Mouse (Mus musculus) kidney, adult 2 months (tissue): Measurements from ENCODE around the gene Bcl9l. TPM values are rescaled to one million over a fixed set of nuclear protein-coding genes. Genes with fewer than 3 reads are reported as not detected.

ENCODE experiments used
- DNase-seq: peaks from one replicate; pipeline ENCODE4 v3.0.0; 2021
- H3K27ac ChIP-seq: fragments of 200-500 bp; 2 replicates; pipeline ENCODE4 v1.5.1; 2012; ENCODE audit warnings: low read depth, low read length, control low read depth, inconsistent platforms; ENCODE audit not compliant: insufficient read depth
- H3K27me3 ChIP-seq: fragments of 200-500 bp; replicated peaks from 2 replicates; pipeline ENCODE4 v1.6.1; 2012; ENCODE audit warnings: mild to moderate bottlenecking, moderate library complexity, low read length, inconsistent platforms; ENCODE audit not compliant: control insufficient read depth, insufficient read depth
- H3K36me3 ChIP-seq: fragments of 200-500 bp; 2 replicates; pipeline ENCODE4 v1.6.1; 2012; ENCODE audit warnings: mild to moderate bottlenecking, moderate library complexity, low read length, inconsistent platforms; ENCODE audit not compliant: control insufficient read depth, insufficient read depth
- H3K4me1 ChIP-seq: fragments of 200-500 bp; 2 replicates; pipeline ENCODE4 v1.6.1; 2011; ENCODE audit warnings: low read length; ENCODE audit not compliant: control insufficient read depth, insufficient read depth
- H3K4me3 ChIP-seq: fragments of 200-500 bp; 2 replicates; pipeline ENCODE4 v1.5.1; 2011; ENCODE audit warnings: mild to moderate bottlenecking, low read depth, low read length, control low read depth; ENCODE audit not compliant: insufficient read depth
- CTCF ChIP-seq: fragments of 200-500 bp; conservative IDR thresholded peaks from 2 replicates; pipeline ENCODE4 v1.5.1; 2011; ENCODE audit warnings: low read depth, mild to moderate bottlenecking, control low read depth, low read length, moderate library complexity, mixed read lengths; ENCODE audit not compliant: insufficient read depth, insufficient read length
- POLR2A ChIP-seq: fragments of 200-500 bp; IDR thresholded peaks from one replicate; pipeline ENCODE4 v1.6.1; 2011; ENCODE audit warnings: low read depth, low read length, control low read depth
- WGBS: fragments of 180-500 bp; shearing (Covaris S2); methylation state at CpG from one replicate; pipeline ENCODE4 v1.1.7; 2018; 5-methylcytosine and 5-hydroxymethylcytosine counted together
- polyA plus RNA-seq: library from polyadenylated mRNA; depleted of rRNA; stranded (reverse); fragments of >200 nt; gene quantifications from 2 replicates; pipeline ENCODE4 v1.2.3, GENCODE M21; 2012

Gene Bcl9l
- polyA plus RNA-seq, 1 experiment = 23.1 TPM

DNA sequence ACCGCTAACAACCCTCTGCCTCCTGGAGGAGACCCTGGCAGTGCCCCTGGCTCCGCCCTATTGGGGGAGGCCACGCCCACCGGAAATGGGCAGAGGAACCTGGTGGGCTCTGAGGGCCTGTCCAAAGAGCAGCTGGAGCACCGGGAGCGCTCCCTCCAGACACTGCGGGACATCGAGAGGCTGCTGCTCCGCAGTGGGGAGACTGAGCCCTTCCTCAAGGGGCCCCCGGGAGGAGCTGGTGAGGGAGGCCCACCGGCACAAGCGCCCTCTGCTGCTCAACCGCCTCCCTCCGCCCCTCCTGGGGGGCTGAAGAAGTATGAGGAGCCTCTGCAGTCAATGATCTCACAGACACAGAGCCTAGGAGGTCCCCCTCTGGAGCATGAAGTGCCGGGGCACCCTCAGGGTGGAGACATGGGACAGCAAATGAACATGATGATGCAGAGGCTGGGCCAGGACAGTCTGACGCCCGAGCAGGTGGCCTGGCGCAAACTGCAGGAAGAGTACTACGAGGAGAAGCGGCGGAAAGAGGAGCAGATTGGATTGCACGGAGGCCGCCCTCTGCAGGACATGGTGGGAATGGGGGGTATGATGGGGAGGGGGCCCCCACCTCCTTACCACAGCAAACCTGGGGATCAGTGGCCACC lies 23.3 kb downstream of the Bcl9l start:
- TF ChIP-seq POLR2A = no peak
- TF ChIP-seq CTCF = no peak
- no peak overlapping the region for H3K27ac ChIP-seq
- WGBS = 67% methylated on average over 23 of the region's 23 CpGs
- no peak for DNase-seq
- no peaks in the 10 kb centered on the region; the same call in 1 of the 2 replicates for H3K36me3 ChIP-seq
- no peak overlapping the region for H3K4me3 ChIP-seq
- H3K4me1 ChIP-seq = peaks cover 8% of the 10 kb centered on the region; the same call in 1 of the 2 replicates
- no peaks in the 10 kb centered on the region for H3K27me3 ChIP-seq

DNA sequence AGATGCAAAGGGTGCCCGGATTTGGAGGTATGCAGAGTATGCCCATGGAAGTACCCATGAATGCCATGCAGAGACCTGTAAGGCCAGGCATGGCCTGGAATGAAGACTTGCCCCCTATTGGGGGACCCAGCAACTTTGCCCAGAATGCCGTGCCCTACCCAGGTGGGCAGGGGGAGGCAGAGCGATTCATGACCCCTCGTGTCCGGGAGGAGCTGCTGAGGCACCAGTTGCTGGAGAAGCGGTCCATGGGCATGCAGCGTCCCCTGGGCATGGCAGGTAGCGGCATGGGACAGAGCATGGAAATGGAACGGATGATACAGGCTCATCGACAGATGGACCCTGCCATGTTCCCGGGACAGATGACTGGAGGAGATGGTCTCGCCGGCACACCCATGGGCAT lies 23.9 kb downstream of the Bcl9l start:
- TF ChIP-seq POLR2A (no peak), CTCF (no peak)
- Histone ChIP-seq H3K4me3 (no peak overlapping the region), H3K4me1 (peaks cover 12% of the 10 kb centered on the region), H3K36me3 (no peaks in the 10 kb centered on the region; the same call in 1 of the 2 replicates), H3K27me3 (no peaks in the 10 kb centered on the region), H3K27ac (no peak overlapping the region)
- no peak for DNase-seq
- WGBS = 90% methylated on average over 13 of the region's 13 CpGs

DNA sequence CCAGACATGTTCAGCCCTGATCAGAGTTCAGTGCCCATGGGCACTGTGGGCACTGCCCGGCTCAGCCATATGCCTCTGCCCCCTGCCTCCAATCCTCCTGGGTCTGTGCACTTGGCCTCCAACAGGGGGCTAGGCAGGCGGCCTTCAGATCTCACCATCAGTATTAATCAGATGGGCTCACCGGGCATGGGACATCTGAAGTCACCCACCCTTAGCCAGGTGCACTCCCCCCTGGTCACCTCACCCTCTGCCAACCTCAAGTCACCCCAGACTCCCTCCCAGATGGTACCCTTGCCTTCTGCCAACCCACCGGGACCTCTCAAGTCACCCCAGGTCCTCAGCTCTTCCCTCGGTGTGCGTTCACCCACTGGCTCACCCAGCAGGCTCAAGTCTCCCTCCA lies 24.7 kb downstream of the Bcl9l start:
- 89% methylated on average over 6 of the region's 6 CpGs for WGBS
- TF ChIP-seq CTCF (no peak), POLR2A (no peak)
- Histone ChIP-seq H3K27me3 (no peaks in the 10 kb centered on the region), H3K27ac (no peak overlapping the region), H3K4me1 (peaks cover 14% of the 10 kb centered on the region), H3K4me3 (no peak overlapping the region), H3K36me3 (no peaks in the 10 kb centered on the region; the same call in 1 of the 2 replicates)
- no peak for DNase-seq

DNA sequence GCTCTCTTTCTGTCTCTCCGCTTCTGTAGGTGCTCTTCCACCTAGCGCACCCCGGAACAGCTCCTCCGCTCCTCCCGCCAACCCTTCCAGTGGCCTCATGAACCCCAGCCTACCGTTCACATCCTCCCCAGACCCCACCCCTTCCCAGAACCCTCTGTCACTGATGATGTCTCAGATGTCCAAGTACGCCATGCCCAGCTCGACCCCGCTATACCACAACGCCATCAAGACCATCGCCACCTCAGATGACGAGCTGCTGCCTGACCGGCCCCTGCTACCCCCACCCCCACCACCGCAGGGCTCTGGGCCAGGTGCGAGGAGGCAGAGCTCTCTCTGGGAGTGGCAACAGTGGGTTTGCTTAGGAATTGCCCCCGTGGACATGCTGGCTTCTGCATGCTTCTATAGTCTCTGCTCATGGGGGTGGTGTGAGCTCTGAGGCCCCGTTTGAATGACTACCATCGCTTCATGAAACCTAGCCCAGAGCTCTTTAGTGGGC lies 25.5 kb downstream of the Bcl9l start:
- DNase-seq = no peak
- Histone ChIP-seq H3K27ac (no peak overlapping the region), H3K4me1 (peaks cover 18% of the 10 kb centered on the region), H3K27me3 (no peaks in the 10 kb centered on the region), H3K4me3 (no peak overlapping the region), H3K36me3 (no peaks in the 10 kb centered on the region; the same call in 1 of the 2 replicates)
- WGBS = 77% methylated on average over 18 of the region's 18 CpGs
- no peak for TF ChIP-seq CTCF
- TF ChIP-seq POLR2A = no peak

DNA sequence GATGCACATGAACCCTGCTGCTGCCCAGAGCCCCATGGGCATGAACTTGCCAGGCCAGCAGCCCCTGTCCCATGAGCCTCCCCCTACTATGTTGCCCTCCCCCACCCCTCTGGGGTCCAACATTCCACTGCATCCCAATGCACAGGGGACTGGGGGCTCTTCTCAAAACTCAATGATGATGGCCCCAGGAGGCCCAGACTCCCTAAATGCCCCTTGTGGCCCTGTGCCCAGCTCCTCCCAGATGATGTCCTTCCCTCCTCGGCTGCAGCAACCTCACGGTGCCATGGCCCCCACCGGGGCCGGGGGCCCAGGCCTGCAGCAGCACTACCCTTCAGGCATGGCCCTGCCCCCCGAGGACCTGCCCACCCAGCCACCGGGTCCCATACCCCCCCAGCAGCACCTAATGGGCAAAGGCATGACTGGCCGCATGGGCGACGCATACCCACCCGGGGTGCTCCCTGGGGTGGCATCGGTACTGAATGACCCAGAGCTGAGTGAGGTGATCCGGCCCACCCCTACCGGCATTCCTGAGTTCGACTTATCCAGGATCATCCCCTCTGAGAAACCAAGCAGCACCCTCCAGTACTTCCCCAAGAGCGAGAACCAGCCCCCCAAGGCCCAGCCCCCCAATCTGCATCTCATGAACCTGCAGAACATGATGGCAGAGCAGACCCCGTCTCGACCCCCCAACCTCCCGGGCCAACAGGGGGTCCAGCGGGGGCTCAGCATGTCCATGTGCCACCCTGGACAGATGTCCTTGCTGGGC lies 26.3 kb downstream of the Bcl9l start:
- Histone ChIP-seq H3K36me3 (no peaks in the 10 kb centered on the region; the same call in 1 of the 2 replicates), H3K27me3 (no peaks in the 10 kb centered on the region), H3K4me3 (no peak overlapping the region), H3K27ac (no peak overlapping the region), H3K4me1 (peaks cover 18% of the 10 kb centered on the region)
- DNase-seq = no peak
- 77% methylated on average over 19 of the region's 19 CpGs for WGBS
- no peak for TF ChIP-seq CTCF
- no peak for TF ChIP-seq POLR2A

DNA sequence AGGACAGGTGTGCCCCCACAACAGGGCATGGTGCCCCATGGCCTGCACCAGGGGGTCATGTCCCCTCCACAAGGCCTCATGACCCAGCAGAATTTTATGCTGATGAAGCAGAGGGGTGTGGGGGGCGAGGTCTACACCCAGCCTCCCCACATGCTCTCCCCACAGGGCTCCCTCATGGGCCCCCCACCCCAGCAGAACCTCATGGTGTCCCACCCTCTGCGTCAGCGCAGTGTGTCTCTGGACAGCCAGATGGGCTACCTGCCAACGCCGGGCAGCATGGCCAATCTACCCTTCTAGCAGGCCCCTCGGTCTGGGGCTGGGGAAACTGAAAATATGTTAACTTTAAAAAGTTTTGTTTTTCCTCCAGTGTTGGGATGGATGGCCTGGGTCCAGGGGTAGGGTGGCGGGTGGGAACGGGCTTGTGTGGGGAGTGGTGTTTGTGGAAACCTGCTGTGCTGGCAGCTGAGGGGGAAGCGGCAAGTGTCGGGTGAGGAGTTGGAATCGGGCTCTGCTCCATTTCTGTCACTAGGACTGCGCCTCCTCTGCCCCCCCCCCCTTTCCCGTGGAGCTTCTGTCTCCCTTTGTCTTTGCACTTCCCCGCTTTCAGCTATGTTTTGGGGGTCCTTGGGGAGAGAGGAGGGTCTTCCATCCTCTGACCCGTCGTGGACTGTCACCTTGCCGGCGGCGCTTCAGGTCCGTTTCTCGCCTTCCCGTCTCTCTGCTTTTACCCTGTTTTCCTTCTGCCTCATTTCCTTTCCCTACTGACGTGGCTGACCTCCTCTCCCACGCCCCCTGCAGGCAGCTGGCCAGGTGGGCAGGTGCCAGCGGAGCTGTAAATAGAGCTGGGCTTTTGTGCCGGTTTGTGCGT lies 27.1 kb downstream of the Bcl9l start:
- Histone ChIP-seq H3K36me3 (no peaks in the 10 kb centered on the region; the same call in 1 of the 2 replicates), H3K27me3 (no peaks in the 10 kb centered on the region), H3K27ac (peak overlapping the region; percentile 77), H3K4me3 (peak overlapping the region; percentile 60), H3K4me1 (peaks cover 18% of the 10 kb centered on the region)
- DNase-seq = peak; percentile 94
- TF ChIP-seq POLR2A = no peak
- TF ChIP-seq CTCF = peak; percentile 67
- WGBS = 4% methylated on average over 26 of the region's 27 CpGs
